19 mouse cellular contexts compared by ENCODE assay signal in the genomic region with DNA sequence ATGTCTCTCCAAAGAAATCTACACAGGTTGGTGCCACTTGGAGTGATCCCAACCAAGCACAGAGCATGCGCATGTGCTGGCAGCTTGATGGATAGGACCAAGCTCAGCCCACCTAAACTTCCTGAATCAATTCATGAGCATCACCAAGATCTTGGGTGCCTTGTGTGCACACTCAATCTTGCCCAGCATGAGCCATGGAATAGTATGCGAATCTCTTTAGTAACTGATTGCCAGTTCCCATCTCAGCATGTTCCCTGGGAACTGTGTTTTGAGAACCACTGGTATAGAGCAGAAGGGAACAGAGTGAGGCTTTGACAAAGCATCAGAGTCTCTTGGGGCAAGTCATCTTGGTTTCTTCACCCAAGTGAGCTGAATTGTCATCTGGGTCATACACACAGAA.
"Had no signal": no experiment of that assay in that cellular context is flagged by ENCODE, and none has a peak within 500 bp of the region (broad histone marks: within the 10 kb centered on the region; RNA-seq: fewer than 3 reads in every experiment).

No protein-coding gene starts in this region.

- ATAC-seq: forebrain, embryonic 13.5 days; forebrain, embryonic 14.5 days; forebrain, embryonic 15.5 days; forebrain, embryonic 16.5 days; forebrain, postnatal 0 days had no signal

- DNase-seq: cerebellum, adult 9-10 months; cerebellum, adult 9-11 months; cerebellum, postnatal 10 days; cerebellum, postnatal 14 days; cerebellum, postnatal 25 days; cerebellum, postnatal 36 days; embryo, embryonic 11 days; forebrain, postnatal 0 days; gastrocnemius, adult 2 months; gastrocnemius, postnatal 10 days; gastrocnemius, postnatal 14 days; gastrocnemius, postnatal 25 days; gastrocnemius, postnatal 36 days; heart, adult 18-20 months; heart, adult 2 months had no signal
